Mouse (Mus musculus) C2C12 (cell line): Measurements from ENCODE around the gene Pkd1l1. TPM values are rescaled to one million over a fixed set of nuclear protein-coding genes. Genes with fewer than 3 reads are reported as not detected.

Source experiments
- H3K27me3 ChIP-seq: one replicate; pipeline ENCODE4 v1.6.1; 2011; ENCODE audit not compliant: control insufficient read depth, insufficient read depth, insufficient read length
- H3K36me3 ChIP-seq: one replicate; pipeline ENCODE4 v1.6.1; 2011; ENCODE audit not compliant: control insufficient read depth, insufficient read depth
- H3K4me3 ChIP-seq: one replicate; pipeline ENCODE4 v1.5.1; 2011; ENCODE audit warnings: mild to moderate bottlenecking, control low read depth; ENCODE audit not compliant: poor library complexity, insufficient read depth, severe bottlenecking
- H3K79me2 ChIP-seq: one replicate; pipeline ENCODE4 v1.6.1; 2011; ENCODE audit not compliant: control insufficient read depth, insufficient read depth
- H3K79me3 ChIP-seq: one replicate; pipeline ENCODE4 v1.6.1; 2011; ENCODE audit warnings: low read depth, control low read depth
- H3ac ChIP-seq: one replicate; pipeline ENCODE3; 2011; ENCODE audit warnings: low read depth; ENCODE audit not compliant: control insufficient read depth, insufficient read length
- CEBPB ChIP-seq: IDR thresholded peaks from one replicate; pipeline ENCODE4 v1.6.1; 2011; ENCODE audit warnings: low read depth, mild to moderate bottlenecking, control low read depth, moderate library complexity
- CTCF ChIP-seq: IDR thresholded peaks from one replicate; pipeline ENCODE4 v1.5.1; 2011; ENCODE audit not compliant: control insufficient read depth, insufficient read depth, insufficient read length
- FOSL1 ChIP-seq: IDR thresholded peaks from one replicate; pipeline ENCODE4 v1.8.0; 2011; ENCODE audit warnings: mild to moderate bottlenecking, low read length; ENCODE audit not compliant: poor library complexity, insufficient read depth, severe bottlenecking
- MAX ChIP-seq: IDR thresholded peaks from one replicate; pipeline ENCODE4 v1.6.1; 2011; ENCODE audit warnings: mild to moderate bottlenecking, control low read depth
- MYOD1 ChIP-seq: IDR thresholded peaks from one replicate; pipeline ENCODE4 v1.6.1; 2011; ENCODE audit warnings: low read depth; ENCODE audit not compliant: control insufficient read depth, insufficient read length
- MYOG ChIP-seq: IDR thresholded peaks from one replicate; pipeline ENCODE4 v1.6.1; 2011; ENCODE audit not compliant: control insufficient read depth, insufficient read length; ENCODE audit errors: extremely low read depth
- USF1 ChIP-seq: IDR thresholded peaks from one replicate; pipeline ENCODE4 v1.6.1; 2011; ENCODE audit warnings: low read depth, mild to moderate bottlenecking, control low read depth, moderate library complexity
- long read RNA-seq, 2 experiments: library from polyadenylated mRNA; unstranded; transcript quantifications; one replicate each; pipeline ENCODE4 v2.0.0; 2019 to 2020
- polyA plus RNA-seq: library from polyadenylated mRNA; unstranded; fragments of >200 nt; fragmentation: generic; extraction: Trizol; gene quantifications from one replicate; pipeline ENCODE4 v1.2.1, GENCODE M21; 2012; ENCODE audit warnings: missing spikeins

Pkd1l1 gene
- polyA plus RNA-seq = 0.04 TPM
- long read RNA-seq, experiment 1 = 0 reads
- long read RNA-seq, experiment 2 = 0 reads

DNA sequence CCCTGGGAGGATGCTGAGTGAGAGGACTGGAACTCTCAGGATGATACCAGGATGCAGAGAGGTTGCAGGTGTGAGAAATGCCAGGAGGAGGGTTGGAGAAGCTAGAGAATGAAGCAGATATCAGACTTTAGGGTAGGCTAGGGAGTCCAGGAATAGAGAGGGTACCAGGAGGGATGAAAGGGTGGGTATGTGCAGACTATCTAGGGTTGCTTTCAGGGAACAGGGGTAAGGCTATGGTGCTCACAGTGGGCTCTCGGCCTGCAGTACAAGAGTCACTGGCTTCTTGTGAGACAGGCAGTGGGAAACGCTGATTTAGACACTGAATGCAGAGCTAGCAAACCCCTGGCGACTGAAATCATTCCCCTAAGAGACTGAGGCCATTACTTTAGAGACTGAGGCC lies at the start of gene Pkd1l1:
Gene Pkd1l1 (minus strand): TSS at position 101 of the 400 bp plus-strand sequence.
- no peak within 1 kb of the TSS for H3K4me3 ChIP-seq
- TF ChIP-seq CTCF (no peak), CEBPB (no peak), USF1 (no peak), MYOG (no peak), MAX (no peak), FOSL1 (no peak), MYOD1 (no peak)
- no peak within 1 kb of the TSS for H3ac ChIP-seq
- no peaks in the 10 kb centered on the region for H3K79me2 ChIP-seq
- no peaks in the 10 kb centered on the region for H3K36me3 ChIP-seq
- H3K79me3 ChIP-seq = no peaks in the 10 kb centered on the region
- peaks cover 33% of the 10 kb centered on the region for H3K27me3 ChIP-seq

DNA sequence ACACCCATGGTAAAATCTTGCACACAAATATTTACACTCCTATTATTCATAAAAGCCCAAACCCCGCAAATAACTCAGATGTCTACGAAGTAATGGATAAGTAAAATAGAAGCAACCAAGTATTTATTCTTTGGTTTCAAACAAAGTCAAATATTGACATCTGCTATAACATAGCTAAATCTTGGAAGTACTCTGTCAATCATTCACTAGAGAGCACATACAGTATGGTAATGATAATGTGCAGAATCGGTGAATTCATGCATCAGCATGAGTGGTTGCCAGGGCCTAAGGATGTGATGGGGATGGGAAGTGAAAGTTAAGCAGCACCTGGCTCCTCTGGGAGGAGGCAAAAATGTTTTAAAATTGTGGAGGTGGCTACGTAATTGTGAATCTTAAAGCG lies 47.1 kb upstream of the Pkd1l1 start:
- Histone ChIP-seq H3K79me2 (no peaks in the 10 kb centered on the region), H3K79me3 (no peaks in the 10 kb centered on the region), H3ac (no peak overlapping the region), H3K27me3 (peaks cover 5% of the 10 kb centered on the region), H3K4me3 (no peak overlapping the region), H3K36me3 (no peaks in the 10 kb centered on the region)
- TF ChIP-seq FOSL1 = no peak
- TF ChIP-seq MAX = no peak
- no peak for TF ChIP-seq MYOD1
- TF ChIP-seq MYOG = no peak
- TF ChIP-seq USF1 = no peak
- TF ChIP-seq CEBPB = no peak
- no peak for TF ChIP-seq CTCF

DNA sequence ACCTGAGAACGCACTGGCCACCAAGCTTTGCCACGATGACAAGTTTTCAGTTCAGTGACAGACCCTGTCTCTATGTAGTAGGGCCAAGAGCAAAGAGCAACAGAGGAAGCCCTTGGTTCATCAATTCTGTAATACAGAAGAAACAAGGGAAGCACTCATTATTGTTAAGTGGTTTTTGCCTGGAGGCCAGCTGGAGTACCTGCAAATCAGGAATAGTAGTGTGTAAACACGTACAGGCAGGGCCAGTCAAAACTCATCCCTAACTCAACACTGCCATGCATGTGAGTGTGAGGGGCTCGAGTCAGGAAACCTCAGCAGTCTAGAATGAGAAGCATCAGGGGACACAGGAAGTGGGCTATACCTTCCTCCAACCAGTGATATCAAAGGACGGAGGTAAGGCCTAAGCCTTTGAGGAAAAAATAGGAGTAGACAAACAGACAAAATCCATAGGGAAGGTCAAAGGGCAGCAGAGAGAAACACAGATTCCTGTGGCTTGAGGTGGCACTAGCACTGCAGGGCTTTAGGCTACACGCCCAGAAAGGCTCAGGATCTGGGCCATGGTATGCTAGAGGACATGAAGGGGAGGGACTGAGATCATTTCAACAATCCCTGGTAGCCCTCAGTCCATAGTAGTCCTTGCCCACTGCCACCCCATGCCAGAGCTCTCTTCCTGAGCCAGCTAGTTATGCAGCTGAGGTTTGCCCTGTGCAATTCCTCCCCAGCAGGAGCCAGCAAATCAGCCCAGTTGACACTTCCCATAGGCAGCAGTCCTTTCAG lies 45.6 kb upstream of the Pkd1l1 start:
- no peaks in the 10 kb centered on the region for H3K27me3 ChIP-seq
- no peak overlapping the region for H3K4me3 ChIP-seq
- H3K79me3 ChIP-seq = no peaks in the 10 kb centered on the region
- H3ac ChIP-seq = no peak overlapping the region
- no peaks in the 10 kb centered on the region for H3K79me2 ChIP-seq
- H3K36me3 ChIP-seq = no peaks in the 10 kb centered on the region
- TF ChIP-seq MAX (no peak), MYOG (no peak)

- TF ChIP-seq FOSL1 (no peak), MYOD1 (no peak)
- Histone ChIP-seq H3K27me3 (no peaks in the 10 kb centered on the region), H3K36me3 (no peaks in the 10 kb centered on the region), H3K4me3 (no peak overlapping the region), H3ac (no peak overlapping the region), H3K79me3 (peaks cover 5% of the 10 kb centered on the region), H3K79me2 (peaks cover 14% of the 10 kb centered on the region)
Observed at GRCm38 (mm10) chr11:9014740-9015139, 41.7 kb upstream of the Pkd1l1 start.

- TF ChIP-seq CEBPB (no peak), MYOG (no peak), FOSL1 (no peak)
- peaks cover 35% of the 10 kb centered on the region for H3K79me2 ChIP-seq
- no peaks in the 10 kb centered on the region for H3K27me3 ChIP-seq
- H3K36me3 ChIP-seq = peaks cover 15% of the 10 kb centered on the region
- peak overlapping the region; percentile 51 for H3K4me3 ChIP-seq
- H3ac ChIP-seq = peak overlapping the region; percentile 91
- peaks cover 14% of the 10 kb centered on the region for H3K79me3 ChIP-seq
Observed at GRCm38 (mm10) chr11:9011348-9011747, 38.3 kb upstream of the Pkd1l1 start.

DNA sequence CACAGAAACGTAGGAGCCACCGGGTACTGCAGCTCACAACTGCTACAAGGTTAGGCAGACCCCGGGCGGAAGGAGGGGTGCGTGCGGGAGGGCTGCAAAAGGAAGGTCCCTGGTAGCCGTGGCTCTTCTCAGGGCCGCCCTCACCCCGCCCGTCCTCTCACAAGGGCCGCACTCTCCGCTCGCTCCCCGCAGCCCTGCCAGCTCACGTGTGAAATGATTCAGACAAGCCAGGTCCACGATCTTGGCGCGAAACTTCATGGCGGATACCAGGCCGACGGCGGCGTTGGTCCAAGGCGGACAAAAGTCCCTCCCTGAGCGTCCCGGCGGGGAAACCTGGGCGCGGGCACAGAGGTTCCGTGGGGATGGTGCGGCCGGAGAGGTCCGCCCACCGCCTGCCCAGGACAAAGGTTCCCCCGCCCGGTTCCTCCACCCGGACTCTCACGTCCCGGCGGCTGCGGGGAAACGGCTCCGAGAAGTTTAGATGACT lies 37.8 kb upstream of the Pkd1l1 start, which contains the start of gene Hus1:
Gene Hus1 (minus strand): TSS at position 339 of the 487 bp plus-strand sequence.
- TF ChIP-seq MAX = peak; percentile 73
- no peak for TF ChIP-seq FOSL1
- H3ac ChIP-seq = peak within 1 kb of the TSS; percentile 91
- H3K79me3 ChIP-seq = peaks cover 14% of the 10 kb centered on the region
- H3K27me3 ChIP-seq = no peaks in the 10 kb centered on the region
- peak within 1 kb of the TSS; percentile 51 for H3K4me3 ChIP-seq
- peaks cover 19% of the 10 kb centered on the region for H3K36me3 ChIP-seq
- peaks cover 35% of the 10 kb centered on the region for H3K79me2 ChIP-seq
